Mouse (Mus musculus): Measurements from ENCODE around the gene Fam155a. TPM values are rescaled to one million over a fixed set of nuclear protein-coding genes. Genes with fewer than 3 reads are reported as not detected.

Fam155a gene
- polyA plus RNA-seq, 1 experiment from 2014 or later: 21.2 TPM

DNA sequence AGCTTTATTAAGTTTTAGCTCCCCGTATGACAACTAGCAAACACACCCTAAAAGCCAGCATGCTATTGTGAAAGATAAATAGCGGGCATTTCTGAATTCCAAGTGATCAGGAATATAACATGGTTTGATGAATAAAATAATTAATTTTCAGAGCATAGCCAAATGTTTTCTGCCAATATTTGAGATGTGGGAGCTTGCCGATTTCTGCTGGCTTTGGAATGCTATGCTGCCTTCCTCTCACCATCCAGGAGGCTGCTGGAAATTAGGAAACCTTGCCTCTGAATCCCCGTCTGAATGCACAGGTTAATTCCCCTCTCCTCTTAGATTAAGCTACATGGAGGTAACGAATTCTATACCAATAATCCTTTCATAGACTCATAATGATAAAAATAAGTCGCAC lies 116.1 kb downstream of the Fam155a start:
- no peaks in the 10 kb centered on the region for H3K27me3 ChIP-seq
- no peak overlapping the region for H3K4me3 ChIP-seq (replicated peaks)
- no peak overlapping the region for H3K9ac ChIP-seq (replicated peaks)
- ATAC-seq: no peak
- no peak overlapping the region for H3K27ac ChIP-seq
- WGBS: 91% methylated on average over 6 of the region's 6 CpGs
- H3K36me3 ChIP-seq: no peaks in the 10 kb centered on the region
- H3K4me2 ChIP-seq (replicated peaks): no peak overlapping the region
- no peaks in the 10 kb centered on the region for H3K9me3 ChIP-seq
- H3K4me1 ChIP-seq (replicated peaks): no peaks in the 10 kb centered on the region

DNA sequence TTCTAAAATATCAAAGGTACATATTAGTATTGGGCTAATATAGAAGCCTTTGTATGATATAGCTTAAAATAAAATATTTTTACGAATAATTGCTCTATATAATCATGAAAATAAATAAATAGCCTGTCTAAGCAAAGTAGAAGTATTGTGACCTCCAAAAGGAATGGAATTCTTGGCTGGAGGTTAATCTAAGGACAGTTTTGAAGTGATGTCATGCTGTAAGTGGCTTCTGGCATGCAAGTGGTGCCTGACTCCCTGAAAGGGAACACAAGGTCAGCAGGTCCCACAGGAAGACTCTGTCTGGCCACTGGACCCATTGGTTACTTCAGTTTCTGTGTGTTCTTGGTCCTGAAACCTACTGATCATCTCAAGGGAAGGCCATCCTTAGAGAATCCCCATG lies 117.3 kb downstream of the Fam155a start:
- no peak overlapping the region for H3K27ac ChIP-seq
- H3K36me3 ChIP-seq: no peaks in the 10 kb centered on the region
- H3K27me3 ChIP-seq: no peaks in the 10 kb centered on the region
- H3K4me1 ChIP-seq (replicated peaks): no peaks in the 10 kb centered on the region
- ATAC-seq: no peak
- H3K9me3 ChIP-seq: no peaks in the 10 kb centered on the region
- no peak overlapping the region for H3K9ac ChIP-seq (replicated peaks)
- H3K4me2 ChIP-seq (replicated peaks): no peak overlapping the region
- WGBS: 47% methylated on average over 1 of the region's 1 CpGs
- no peak overlapping the region for H3K4me3 ChIP-seq (replicated peaks)

DNA sequence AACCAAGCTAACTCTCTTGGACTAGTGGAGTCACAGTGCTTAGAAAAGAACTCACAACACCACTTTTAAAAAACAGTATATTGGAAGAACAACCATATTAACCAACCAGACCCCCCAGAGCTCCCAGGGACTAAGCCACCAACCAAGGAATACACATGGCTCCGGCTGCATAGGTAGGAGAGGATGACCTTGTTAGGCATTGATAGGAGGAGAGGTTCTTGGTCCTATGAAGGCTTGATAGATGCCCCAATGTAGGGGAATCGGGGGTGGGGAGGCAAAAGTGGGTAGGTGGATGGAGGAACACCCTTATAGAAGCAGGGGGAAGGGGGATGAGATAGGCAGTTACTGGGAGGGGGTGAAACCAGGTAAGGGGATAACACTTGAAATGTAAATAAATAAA lies 132.8 kb downstream of the Fam155a start:
- Histone ChIP-seq H3K27me3 (no peaks in the 10 kb centered on the region), H3K4me1 (replicated peaks) (no peaks in the 10 kb centered on the region)

DNA sequence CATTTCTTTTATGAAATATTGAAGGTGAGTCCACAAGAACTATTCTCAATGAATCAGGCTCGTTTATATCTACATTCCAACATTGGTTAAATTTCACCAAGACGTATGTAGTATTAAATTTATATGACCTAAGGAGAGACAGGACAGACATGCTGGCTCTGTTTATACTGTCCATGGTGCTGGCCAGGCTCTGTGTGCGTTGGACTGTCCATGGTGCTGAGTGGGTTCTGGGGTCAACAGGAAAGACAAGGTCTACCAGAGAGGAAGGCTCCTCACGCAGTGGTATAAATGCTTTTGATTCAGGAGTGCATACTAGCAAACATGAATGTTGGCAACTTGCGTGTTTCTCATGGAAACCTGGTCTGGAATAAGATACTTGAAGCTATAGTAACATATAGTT lies 135.7 kb downstream of the Fam155a start:
- Histone ChIP-seq H3K36me3 (no peaks in the 10 kb centered on the region), H3K27me3 (no peaks in the 10 kb centered on the region), H3K9ac (replicated peaks) (no peak overlapping the region), H3K4me2 (replicated peaks) (no peak overlapping the region), H3K9me3 (no peaks in the 10 kb centered on the region), H3K4me1 (replicated peaks) (no peaks in the 10 kb centered on the region), H3K4me3 (replicated peaks) (no peak overlapping the region), H3K27ac (no peak overlapping the region)
- ATAC-seq: no peak
- 89% methylated on average over 5 of the region's 5 CpGs for WGBS

More for the DNA sequence above, 132.8 kb downstream of the Fam155a start:
- Histone ChIP-seq H3K9me3 (no peaks in the 10 kb centered on the region), H3K4me2 (replicated peaks) (no peak overlapping the region), H3K9ac (replicated peaks) (no peak overlapping the region), H3K4me3 (replicated peaks) (no peak overlapping the region), H3K27ac (no peak overlapping the region), H3K36me3 (no peaks in the 10 kb centered on the region)
- ATAC-seq: no peak
- 85% methylated on average over 2 of the region's 2 CpGs for WGBS

DNA sequence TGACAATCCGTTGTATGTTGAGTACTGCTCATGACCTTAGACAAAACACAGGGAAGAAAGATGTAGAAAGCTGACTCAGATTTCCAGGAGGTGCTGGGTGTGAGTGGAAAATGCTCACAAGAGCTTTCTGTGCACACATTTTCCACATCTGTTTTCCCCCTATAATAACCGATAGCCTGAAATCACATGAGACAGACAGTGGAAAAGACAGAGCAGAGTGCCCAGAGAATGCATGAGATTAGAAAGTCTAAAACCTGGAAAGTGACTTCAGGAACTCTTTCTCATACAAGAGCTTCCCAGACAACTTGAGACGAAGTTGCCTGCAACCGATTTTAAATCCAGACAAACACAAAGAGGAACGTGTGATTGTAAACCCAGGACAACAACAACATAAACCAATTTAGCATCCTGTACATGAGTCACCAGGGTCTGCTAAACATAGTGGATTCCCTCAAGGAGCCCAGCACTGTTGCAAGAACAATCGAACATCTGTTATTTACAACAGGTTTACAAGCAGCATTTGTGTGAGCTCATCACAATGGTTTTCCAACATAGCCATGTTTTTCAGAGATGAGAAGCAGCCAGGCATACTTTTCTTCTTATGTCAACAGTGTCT lies 163.8 kb downstream of the Fam155a start:
- H3K4me3 ChIP-seq (replicated peaks): no peak overlapping the region
- WGBS: 79% methylated on average over 6 of the region's 6 CpGs
- no peak for ATAC-seq
- H3K27ac ChIP-seq: no peak overlapping the region
- H3K9me3 ChIP-seq: no peaks in the 10 kb centered on the region
- H3K27me3 ChIP-seq: no peaks in the 10 kb centered on the region
- no peaks in the 10 kb centered on the region for H3K36me3 ChIP-seq
- peaks cover 6% of the 10 kb centered on the region for H3K4me1 ChIP-seq (replicated peaks)
- H3K4me2 ChIP-seq (replicated peaks): no peak overlapping the region
- no peak overlapping the region for H3K9ac ChIP-seq (replicated peaks)

DNA sequence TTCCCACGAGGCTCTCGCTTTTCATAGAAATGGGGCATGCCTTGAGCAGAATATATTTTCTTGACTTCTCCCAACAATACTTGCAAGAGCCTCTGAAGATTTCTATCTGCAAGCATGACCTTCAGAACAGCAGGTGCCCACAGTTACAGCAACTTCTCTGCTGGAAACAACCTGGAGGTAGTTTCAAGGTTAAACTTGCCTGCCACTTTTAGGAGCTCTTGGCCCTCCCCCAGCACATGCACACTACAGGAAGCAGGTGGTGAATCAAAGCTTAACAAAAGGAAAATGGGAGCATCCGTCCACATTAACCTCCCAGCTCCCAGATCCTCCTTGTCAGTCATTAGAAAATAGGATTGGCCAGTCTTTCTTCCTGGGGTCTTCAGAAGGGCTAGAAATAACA lies 175.0 kb downstream of the Fam155a start:
- Histone ChIP-seq H3K4me3 (replicated peaks) (no peak overlapping the region), H3K27ac (no peak overlapping the region), H3K9me3 (no peaks in the 10 kb centered on the region), H3K27me3 (no peaks in the 10 kb centered on the region), H3K9ac (replicated peaks) (no peak overlapping the region), H3K4me1 (replicated peaks) (peaks cover 5% of the 10 kb centered on the region; the same call in 1 of the 2 replicates), H3K4me2 (replicated peaks) (no peak overlapping the region), H3K36me3 (no peaks in the 10 kb centered on the region)
- no peak for ATAC-seq
- WGBS: 54% methylated on average over 3 of the region's 3 CpGs

DNA sequence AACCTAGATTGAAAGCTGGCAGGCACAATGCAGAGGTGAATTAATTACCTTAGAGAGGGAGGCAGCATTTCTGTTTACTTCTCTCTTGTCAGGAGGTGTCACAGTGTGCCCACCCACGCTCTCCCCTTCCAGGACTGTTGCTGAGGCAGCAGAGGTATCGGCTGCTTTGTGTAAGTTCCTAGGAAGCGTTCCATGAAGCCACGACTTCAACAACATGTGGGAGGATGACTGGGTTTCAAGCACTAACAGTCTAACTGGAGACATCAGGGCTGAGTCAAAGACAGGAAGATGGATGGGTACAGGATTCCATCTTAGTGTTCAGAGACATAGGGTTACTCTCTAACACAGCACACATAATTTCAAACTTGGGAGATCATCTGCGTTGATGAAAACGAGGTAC lies 189.1 kb downstream of the Fam155a start:
- no peaks in the 10 kb centered on the region for H3K4me1 ChIP-seq (replicated peaks)
- no peaks in the 10 kb centered on the region for H3K36me3 ChIP-seq
- no peak for ATAC-seq
- H3K9me3 ChIP-seq: no peaks in the 10 kb centered on the region
- 82% methylated on average over 6 of the region's 6 CpGs for WGBS
- H3K27ac ChIP-seq: no peak overlapping the region
- no peak overlapping the region for H3K4me2 ChIP-seq (replicated peaks)
- H3K4me3 ChIP-seq (replicated peaks): no peak overlapping the region
- H3K9ac ChIP-seq (replicated peaks): no peak overlapping the region
- H3K27me3 ChIP-seq: no peaks in the 10 kb centered on the region

DNA sequence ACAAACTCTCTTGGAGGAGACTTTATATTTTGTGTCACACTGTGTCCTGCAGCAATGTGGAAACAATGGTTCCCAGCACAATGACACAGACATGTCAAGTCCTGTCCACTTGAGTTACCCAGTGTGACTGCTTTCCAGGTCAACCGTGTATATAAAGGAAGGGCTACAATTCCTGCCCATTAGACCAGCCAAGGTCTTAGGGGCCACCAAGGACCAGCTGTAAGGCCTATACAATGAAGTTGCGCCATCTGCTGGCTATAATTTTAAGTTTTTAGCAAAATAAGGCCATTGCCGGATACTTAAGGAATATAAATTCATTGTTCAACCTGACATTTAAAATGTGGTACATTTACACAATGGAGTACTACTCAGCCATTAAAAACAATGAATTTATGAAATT lies 190.8 kb downstream of the Fam155a start:
- WGBS: 26% methylated on average over 3 of the region's 3 CpGs
- Histone ChIP-seq H3K36me3 (no peaks in the 10 kb centered on the region), H3K27ac (no peak overlapping the region), H3K9ac (replicated peaks) (no peak overlapping the region), H3K4me3 (replicated peaks) (no peak overlapping the region), H3K9me3 (no peaks in the 10 kb centered on the region), H3K4me2 (replicated peaks) (no peak overlapping the region), H3K4me1 (replicated peaks) (no peaks in the 10 kb centered on the region), H3K27me3 (no peaks in the 10 kb centered on the region)
- ATAC-seq: no peak

DNA sequence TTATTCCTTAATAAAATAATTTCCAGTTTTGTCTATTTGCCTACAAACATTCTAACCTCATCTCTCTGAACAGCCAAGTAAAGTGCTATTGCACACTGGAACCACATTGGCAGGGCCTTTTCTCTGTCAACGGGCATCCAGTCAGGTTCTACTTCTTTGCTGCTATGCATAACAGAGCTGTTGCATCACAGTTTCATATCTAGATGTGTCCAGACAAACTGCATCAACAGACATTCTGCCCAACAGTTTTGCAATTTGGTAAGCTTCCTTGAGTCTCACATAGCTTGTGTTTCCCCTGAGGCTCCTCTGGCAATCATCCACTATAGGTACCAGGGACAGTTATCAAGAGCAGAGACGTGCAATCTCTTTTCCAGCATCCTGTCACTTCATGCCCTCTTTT lies 199.0 kb downstream of the Fam155a start:
- WGBS: 84% methylated on average over 2 of the region's 2 CpGs
- no peak for ATAC-seq
- no peaks in the 10 kb centered on the region for H3K27me3 ChIP-seq

DNA sequence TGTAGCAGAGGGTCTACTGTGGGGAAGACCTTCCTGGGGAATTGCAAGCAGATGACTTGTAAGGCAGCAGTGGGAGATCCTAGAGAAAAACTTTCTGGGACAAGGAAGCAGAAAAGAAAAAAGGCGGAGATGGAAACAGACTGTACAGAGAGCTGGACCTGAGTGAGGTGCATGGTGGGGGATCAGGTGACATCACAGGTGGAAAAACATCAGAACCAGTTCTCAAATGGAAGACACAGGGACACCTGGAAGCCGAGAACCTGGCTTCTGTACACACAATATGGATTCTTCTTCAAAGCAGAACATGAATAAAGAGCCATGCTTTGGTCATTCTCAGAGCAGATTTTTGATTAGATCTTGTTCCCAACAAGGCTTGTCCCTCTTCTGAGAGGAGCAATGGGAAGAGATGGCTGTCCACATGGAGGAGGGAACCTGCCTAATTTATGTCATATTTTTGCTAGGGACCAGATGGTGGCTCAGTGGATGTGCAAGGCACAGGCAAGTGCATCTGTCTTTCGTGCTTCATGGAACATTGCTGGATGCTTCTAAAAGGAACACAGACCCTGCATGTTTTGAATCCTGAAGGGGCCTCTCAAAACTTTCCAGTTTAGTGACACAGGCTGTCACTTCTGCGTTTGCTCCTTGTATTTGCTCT lies 201.3 kb downstream of the Fam155a start:
- no peaks in the 10 kb centered on the region for H3K27me3 ChIP-seq
- H3K4me3 ChIP-seq (replicated peaks): no peak overlapping the region
- no peak overlapping the region for H3K4me2 ChIP-seq (replicated peaks)
- no peak overlapping the region for H3K27ac ChIP-seq
- H3K9me3 ChIP-seq: no peaks in the 10 kb centered on the region
- H3K36me3 ChIP-seq: no peaks in the 10 kb centered on the region
- ATAC-seq: no peak
- H3K4me1 ChIP-seq (replicated peaks): no peaks in the 10 kb centered on the region
- WGBS: 88% methylated on average over 4 of the region's 4 CpGs
- H3K9ac ChIP-seq (replicated peaks): no peak overlapping the region

More for the DNA sequence above, 199.0 kb downstream of the Fam155a start:
- Histone ChIP-seq H3K9ac (replicated peaks) (no peak overlapping the region), H3K27ac (no peak overlapping the region), H3K4me1 (replicated peaks) (no peaks in the 10 kb centered on the region), H3K9me3 (no peaks in the 10 kb centered on the region), H3K4me3 (replicated peaks) (no peak overlapping the region), H3K4me2 (replicated peaks) (no peak overlapping the region), H3K36me3 (no peaks in the 10 kb centered on the region)

DNA sequence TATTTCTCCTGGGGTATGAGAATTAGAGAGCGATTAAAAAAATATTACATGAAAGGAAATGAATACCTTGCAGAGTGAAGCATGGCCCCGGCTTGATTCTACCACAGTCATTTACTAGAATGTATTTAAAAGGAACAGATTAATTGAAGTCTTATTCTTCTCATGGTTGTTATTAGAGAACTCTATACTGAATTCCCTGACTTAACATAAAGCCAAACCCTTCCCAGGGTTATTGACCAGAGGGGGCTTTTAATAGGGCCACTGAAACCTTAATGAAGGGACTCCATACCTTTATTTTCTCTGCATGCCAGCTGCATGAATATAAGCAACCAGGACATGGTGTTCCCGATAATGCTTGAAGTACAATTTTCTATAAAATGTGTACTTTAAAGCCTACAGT lies 221.8 kb downstream of the Fam155a start:
- no peak overlapping the region for H3K27ac ChIP-seq

DNA sequence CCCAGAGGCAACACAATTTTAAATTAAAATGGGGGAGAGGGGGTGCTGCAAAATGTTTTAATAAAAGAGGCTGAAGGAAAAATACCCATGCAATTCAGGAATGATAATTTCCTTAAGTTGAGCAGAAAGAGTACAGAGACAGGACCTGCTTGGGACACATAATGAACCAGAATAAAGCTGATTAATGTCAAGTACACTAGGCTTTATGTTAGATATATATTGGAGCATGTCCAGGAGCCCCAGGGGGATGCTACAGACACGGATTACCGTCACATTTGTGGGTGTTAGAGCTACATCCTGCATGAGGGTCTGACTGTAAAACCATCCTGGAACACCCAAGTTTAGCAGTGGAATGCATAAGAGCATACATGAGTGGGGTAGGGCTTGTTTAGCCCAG lies 223.4 kb downstream of the Fam155a start:
- Histone ChIP-seq H3K27ac (peak overlapping the region; percentile 44; the same call in 1 of the 2 replicates), H3K4me2 (replicated peaks) (no peak overlapping the region), H3K9ac (replicated peaks) (no peak overlapping the region), H3K4me3 (replicated peaks) (no peak overlapping the region), H3K27me3 (no peaks in the 10 kb centered on the region), H3K9me3 (no peaks in the 10 kb centered on the region), H3K4me1 (replicated peaks) (peaks cover 25% of the 10 kb centered on the region), H3K36me3 (no peaks in the 10 kb centered on the region)
- 0 out of 2 replicates have a peak, but pooled peaks have one; percentile 20 for ATAC-seq
- WGBS: 38% methylated on average over 2 of the region's 2 CpGs

More for the DNA sequence above, 221.8 kb downstream of the Fam155a start:
- Histone ChIP-seq H3K9me3 (no peaks in the 10 kb centered on the region), H3K36me3 (no peaks in the 10 kb centered on the region), H3K4me2 (replicated peaks) (no peak overlapping the region), H3K9ac (replicated peaks) (no peak overlapping the region), H3K4me3 (replicated peaks) (no peak overlapping the region), H3K27me3 (no peaks in the 10 kb centered on the region), H3K4me1 (replicated peaks) (peaks cover 25% of the 10 kb centered on the region)
- WGBS: 89% methylated on average over 3 of the region's 3 CpGs
- ATAC-seq: no peak

Measured in midbrain, embryonic 13.5 days (tissue).